Mouse (Mus musculus): ENCODE measurements around the gene Rsrc1.

Rsrc1 gene

GRCm38 (mm10) chr3:67284039-67284438, 302.8 kb downstream of the Rsrc1 start:
- DNase-seq = no peak

GRCm38 (mm10) chr3:67284848-67285247, 303.7 kb downstream of the Rsrc1 start:
- no peak for DNase-seq

GRCm38 (mm10) chr3:67288664-67289063, 307.5 kb downstream of the Rsrc1 start:
- DNase-seq = no peak

- DNase-seq = no peak
Measured at GRCm38 (mm10) chr3:67289482-67289881, 308.3 kb downstream of the Rsrc1 start.

GRCm38 (mm10) chr3:67308725-67309124, 327.5 kb downstream of the Rsrc1 start:
- no peak for DNase-seq

- DNase-seq = no peak
Measured at GRCm38 (mm10) chr3:67309644-67310311, 328.6 kb downstream of the Rsrc1 start.

- DNase-seq = no peak
Measured at GRCm38 (mm10) chr3:67311436-67311835, 330.2 kb downstream of the Rsrc1 start.

GRCm38 (mm10) chr3:67322422-67322821, 341.2 kb downstream of the Rsrc1 start:
- no peak for DNase-seq

GRCm38 (mm10) chr3:67339558-67339957, 358.4 kb downstream of the Rsrc1 start:
- no peak for DNase-seq

- DNase-seq = no peak
Measured at GRCm38 (mm10) chr3:67340921-67341320, 359.7 kb downstream of the Rsrc1 start.

GRCm38 (mm10) chr3:67343004-67343662, 361.9 kb downstream of the Rsrc1 start:
- DNase-seq = no peak

GRCm38 (mm10) chr3:67344599-67344998, 363.4 kb downstream of the Rsrc1 start:
- peak; percentile 7 for DNase-seq

- DNase-seq = no peak
Measured at GRCm38 (mm10) chr3:67346674-67347073, 365.5 kb downstream of the Rsrc1 start.

- no peak for DNase-seq
Measured at GRCm38 (mm10) chr3:67351406-67352127, 370.4 kb downstream of the Rsrc1 start.

GRCm38 (mm10) chr3:67352128-67352762, 371.1 kb downstream of the Rsrc1 start:
- DNase-seq = peak; percentile 11

- DNase-seq = no peak
Measured at GRCm38 (mm10) chr3:67352763-67353149, 371.6 kb downstream of the Rsrc1 start.

- no peak for DNase-seq
Measured at GRCm38 (mm10) chr3:67358376-67358775, 377.2 kb downstream of the Rsrc1 start.

GRCm38 (mm10) chr3:67366087-67366892, 385.1 kb downstream of the Rsrc1 start:
- DNase-seq = no peak

- DNase-seq = no peak
Measured at GRCm38 (mm10) chr3:67367481-67367880, 386.3 kb downstream of the Rsrc1 start.

GRCm38 (mm10) chr3:67369407-67370079, 388.4 kb downstream of the Rsrc1 start:
- DNase-seq = no peak

GRCm38 (mm10) chr3:67372194-67372593, 391.0 kb downstream of the Rsrc1 start:
- no peak for DNase-seq

GRCm38 (mm10) chr3:67372781-67373180, 391.6 kb downstream of the Rsrc1 start:
- peak; percentile 10 for DNase-seq

Data from cerebellum, adult 9-11 months (tissue).